Mouse (Mus musculus): ENCODE data around the gene H2-T24.
"Not testable (repeated sequence)": the region's sequence is repeated elsewhere in the genome, so short reads cannot be mapped to it uniquely, and the experiment has no call there.

Gene H2-T24

DNA sequence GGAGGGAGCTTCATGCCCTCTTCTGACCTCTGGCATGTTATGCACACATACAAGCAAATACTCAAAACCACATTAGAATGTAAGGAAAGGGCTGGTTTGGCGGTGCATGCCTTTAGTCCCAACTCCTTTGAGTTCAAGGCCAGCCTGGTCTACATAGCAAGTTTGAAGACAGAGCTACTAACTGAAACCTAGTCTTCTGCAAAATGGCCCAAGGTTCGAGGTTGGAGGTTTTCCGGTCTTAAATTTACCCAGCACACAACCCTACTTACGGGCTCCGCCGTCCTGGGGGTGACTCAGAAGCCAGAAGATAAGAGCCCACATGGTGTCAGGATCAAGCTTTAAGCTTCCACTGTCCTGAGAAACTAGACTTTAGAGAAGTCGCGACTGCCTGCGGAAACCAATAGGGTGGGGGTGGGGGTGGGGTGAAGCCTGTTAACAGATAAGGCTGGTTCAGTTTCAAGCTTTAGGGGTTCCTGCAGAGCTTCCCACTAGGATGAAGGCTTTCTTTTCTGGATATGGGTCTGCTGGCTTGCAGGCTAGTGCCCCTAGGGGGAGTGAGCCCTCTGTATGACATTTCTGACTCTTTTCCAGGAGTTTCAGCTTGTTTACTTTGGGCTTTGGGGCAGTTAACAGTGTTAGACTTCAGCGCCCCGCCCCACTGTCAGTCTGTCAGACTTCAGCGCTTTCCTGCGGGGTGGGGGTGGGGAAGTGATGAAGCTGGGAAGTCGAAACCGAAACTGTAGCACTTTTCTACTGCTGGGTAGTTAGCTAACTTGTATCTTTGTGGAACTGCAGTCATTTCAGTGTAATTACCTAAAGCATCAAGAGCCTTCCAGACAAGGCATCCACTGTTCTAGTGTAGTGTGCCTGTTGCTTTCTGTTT, at the start of gene H2-T24:
Gene H2-T24 (minus strand): TSS at position 370 of the 883 bp plus-strand sequence.
- DNase-seq (ENCODE audit: low spot score) = peak; percentile 63

DNA sequence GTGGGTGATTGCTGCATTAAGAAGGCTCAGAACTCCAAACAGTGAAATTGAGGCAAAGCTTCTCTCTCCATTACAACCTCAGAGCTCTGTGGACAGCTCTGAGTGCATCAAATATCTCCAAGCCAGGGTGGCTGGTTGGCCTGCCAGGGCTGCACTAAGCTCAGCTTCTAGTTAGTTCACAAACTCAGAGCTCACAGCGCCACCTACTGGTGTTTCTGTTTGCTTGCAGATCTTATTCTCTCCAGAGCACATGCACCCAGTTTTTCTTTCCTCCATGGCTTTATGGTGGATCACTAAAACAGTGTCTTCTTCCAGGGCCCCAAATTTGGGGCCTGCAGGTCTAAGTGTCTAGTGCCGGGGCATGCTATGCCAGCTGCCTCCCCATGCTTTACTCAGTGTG, 40.5 kb upstream of the H2-T24 start:
- peak; percentile 75 for DNase-seq (ENCODE audit: low spot score)

DNA sequence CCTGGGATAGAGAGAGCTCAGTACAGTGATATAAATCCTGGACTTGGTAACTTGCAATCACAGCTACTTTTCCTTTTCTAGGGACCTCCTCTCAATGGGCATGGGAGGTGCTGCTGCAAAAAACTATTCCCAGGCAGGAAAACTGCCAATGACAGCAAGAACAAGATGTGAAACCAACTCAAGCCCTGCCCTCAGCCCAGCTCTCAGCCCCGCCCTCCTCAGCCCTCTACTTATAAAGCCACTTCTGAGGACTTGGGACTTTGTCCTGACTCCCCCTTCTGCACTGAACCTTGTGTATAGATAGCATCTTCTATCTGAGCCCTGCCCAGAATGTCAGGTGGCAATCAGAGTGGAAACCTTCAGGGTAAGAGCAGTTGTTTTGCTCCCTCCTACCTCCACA, 38.0 kb upstream of the H2-T24 start, which contains the start of gene Gm11127:
Gene Gm11127 (minus strand): TSS at position 10 of the 400 bp plus-strand sequence.
- DNase-seq (ENCODE audit: low spot score) = not testable (repeated sequence)

DNA sequence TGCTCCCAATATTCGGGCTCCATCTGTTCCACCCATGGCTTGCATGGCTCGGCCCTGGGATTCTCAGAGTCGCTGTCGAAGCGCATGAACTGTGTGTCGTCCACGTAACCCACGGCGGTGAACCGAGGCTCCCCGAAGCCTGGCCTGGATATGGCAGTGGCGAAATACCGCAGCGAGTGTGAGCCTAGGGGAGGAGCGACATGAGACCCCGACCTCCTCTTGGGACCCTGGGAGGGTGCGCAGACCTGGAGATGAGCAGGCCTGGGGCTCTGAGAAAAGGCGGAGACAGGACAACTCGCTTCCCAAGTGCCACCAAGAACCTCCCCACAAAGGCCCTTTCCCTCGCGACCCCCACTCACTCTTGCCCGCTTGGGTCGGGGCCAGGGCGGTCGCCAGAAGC, 37.6 kb upstream of the H2-T24 start:
- DNase-seq (ENCODE audit: low spot score) = not testable (repeated sequence)

DNA sequence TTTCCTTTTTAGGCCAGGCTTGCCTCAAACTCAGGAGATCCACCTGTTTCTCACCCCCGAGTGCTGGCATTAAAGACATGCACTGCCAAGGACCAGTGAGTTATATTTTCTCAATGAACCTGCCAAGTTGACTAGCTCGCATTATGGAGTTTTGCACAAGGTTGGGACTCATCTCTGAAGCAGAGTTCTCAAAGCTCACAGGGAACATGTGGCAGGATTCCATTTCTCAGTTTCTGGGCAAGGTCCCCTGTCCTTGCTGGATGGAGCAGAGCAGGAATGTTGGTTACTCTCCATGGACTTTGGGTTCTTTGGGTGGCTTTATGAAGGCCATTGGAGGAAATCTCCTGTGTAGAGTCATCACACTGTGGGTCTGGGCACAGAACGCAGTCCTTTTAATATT, 22.9 kb upstream of the H2-T24 start:
- no peak for DNase-seq (ENCODE audit: low spot score)

DNA sequence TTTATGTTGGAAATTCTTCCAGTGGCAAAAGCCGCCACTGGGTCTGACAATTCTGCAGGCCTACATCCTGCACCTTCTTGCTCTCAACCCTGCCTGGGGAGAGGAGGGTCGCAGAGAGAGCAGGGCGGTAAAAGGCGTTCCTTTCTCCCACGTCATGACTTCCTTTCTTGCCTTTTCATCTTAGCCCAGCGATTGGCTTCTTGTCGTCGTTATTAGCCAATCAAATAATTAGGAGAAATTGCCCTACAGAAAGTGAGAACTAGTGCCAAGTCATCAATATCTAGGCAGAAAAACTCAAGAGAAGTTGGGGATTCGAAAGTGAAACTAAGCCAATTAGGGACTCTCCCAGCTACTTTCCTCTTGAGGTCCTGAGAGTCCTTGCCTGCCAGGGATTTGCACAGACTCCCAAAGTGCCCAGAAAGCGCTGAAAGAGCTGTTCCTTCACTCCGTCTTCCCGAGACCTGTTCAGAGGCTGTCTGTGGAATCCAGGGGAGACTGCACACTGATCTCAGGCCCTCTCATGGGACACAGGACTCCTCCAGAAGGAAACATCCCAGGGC, 22.3 kb upstream of the H2-T24 start, which contains the start of the genes H2-T22 and Gm6034:
Gene H2-T22 (minus strand): TSS at position 138 of the 560 bp plus-strand sequence.
Gene Gm6034 (plus strand): TSS at position 352 of the 560 bp plus-strand sequence.
- peak; percentile 60 for DNase-seq (ENCODE audit: low spot score)

DNA sequence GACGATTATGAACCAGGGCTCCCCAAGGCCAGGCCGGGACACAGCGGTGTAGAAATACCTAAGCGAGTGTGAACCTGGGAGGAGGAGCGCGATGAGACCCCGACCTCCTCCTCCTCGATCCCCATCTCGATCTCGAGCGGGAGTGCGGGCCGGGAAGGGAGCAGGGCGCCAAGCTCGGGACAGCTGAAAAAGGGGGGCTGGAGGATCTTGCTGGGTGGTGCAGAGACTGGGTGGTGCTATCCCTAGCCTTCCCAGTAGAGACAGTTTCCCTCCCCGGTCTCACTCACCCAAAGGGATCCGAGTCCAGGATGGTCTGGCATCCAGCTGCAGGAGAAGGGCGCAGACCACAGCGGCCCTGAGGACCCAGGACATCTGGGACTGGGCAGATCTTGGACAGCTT, 21.7 kb upstream of the H2-T24 start:
- DNase-seq (ENCODE audit: low spot score) = peak; percentile 32

DNA sequence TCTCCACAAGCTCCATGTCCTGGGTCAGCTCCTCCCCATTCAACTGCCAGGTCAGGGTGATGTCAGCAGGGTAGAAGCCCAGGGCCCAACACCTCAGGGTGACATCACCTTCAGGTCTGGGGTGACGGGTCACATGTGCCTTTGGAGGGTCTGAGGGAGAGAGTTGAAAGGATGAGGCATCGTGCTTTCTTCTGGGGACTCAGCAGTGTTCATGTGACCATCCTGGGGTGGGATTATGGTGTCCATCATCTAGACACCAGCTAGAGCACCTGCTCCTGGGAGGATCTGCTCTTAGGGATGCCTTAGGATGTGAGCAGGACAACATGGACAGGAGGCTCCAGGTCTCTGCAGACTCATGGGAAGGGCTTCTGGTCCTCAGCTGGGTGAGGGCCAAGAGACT, 20.2 kb upstream of the H2-T24 start:
- not testable (repeated sequence) for DNase-seq (ENCODE audit: low spot score)

DNA sequence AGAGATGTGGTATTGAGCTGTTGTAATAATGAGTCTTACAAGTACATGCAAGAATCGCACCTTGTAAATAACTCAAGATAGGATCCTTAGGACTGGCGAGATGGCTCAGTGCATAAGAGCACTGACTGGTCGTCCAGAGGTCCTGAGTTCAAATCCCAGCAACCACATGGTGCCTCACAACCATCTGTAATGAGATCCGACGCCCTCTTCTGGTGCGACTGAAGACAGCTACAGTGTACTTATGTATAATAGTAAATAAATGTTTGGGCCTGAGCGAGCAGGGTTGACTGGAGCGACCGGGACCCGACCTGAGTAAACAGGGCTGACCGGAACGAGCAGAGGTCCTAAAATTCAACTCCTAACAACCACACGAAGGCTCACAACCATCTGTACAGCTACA, 15.8 kb upstream of the H2-T24 start:
- DNase-seq (ENCODE audit: low spot score) = not testable (repeated sequence)

DNA sequence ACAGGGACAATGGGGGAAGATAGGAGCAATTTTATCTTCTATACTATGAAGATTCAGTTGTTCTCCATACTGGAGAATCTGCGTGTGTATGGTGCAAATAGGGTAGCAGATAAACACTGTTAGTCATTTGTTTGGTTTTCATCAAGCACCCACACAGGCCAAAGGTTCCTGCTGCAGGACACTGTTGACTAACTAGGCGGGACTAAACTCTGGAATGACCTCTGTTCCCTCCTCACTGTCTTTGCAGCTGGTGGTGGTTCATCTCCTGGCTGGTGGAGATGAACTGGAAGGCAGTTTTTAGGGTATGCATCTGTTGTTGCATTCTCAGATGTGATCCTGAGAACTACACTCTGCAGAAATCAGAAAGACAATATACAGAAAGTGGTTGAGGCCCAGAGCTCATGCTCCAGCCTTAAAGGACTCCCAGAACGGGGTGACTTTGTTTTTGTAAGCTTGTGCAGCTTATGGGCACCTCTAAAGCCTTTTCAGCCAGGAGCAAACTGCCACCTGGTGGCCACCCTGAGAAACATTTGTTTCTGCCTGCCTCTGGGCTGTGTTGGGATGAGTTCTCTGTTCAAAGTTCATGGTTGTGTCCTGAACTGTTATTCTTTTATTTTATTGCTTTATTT, 14.8 kb upstream of the H2-T24 start:
- DNase-seq (ENCODE audit: low spot score) = peak; percentile 57

DNA sequence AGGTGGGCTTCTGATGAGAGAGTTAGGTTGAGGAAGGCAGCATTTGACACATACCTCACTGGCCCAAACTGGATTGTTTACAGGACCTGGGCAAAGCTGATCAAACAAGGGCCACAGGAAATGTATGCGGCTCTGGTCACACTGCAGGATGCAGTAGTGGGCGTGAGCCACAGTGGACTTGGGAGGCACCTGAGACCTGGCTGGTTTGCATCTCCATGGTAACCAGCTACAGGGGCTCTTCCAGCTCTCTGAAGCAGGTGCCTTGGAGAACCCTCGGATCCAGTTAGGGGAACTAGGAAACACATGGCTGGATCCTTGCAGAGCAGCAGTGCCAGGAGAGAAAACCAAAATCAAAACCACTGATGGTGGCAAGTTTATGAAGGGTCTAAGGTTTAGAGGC, 14.2 kb upstream of the H2-T24 start:
- not testable (repeated sequence) for DNase-seq (ENCODE audit: low spot score)

DNA sequence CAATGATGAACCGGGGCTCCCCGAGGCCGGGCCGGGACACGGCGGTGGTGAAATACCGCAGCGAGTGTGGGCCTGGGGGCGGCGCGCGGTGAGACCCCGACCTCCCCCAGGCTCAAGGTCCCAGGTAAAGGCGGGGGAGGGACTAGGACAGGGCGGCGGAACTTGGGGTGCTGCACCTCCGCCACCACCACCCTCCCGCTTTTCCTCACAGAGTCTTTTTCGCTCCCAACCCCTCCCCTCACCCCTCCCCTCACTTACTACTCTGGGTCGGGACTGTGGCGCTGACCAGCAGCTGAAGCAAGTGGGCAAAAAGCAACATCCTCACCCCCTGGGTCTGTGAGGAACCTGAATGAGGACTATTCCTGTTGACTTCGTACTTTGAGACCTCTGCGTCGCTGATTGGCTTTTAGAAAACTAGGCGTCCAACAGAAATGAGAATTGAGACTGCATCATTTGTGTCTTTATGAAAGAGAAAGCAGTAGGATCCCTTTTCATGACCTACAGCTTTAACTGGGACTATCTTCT, 12.1 kb upstream of the H2-T24 start, which contains the start of gene H2-T23:
Gene H2-T23 (minus strand): TSS at position 505 of the 525 bp plus-strand sequence.
- peak; percentile 43 for DNase-seq (ENCODE audit: low spot score)

DNA sequence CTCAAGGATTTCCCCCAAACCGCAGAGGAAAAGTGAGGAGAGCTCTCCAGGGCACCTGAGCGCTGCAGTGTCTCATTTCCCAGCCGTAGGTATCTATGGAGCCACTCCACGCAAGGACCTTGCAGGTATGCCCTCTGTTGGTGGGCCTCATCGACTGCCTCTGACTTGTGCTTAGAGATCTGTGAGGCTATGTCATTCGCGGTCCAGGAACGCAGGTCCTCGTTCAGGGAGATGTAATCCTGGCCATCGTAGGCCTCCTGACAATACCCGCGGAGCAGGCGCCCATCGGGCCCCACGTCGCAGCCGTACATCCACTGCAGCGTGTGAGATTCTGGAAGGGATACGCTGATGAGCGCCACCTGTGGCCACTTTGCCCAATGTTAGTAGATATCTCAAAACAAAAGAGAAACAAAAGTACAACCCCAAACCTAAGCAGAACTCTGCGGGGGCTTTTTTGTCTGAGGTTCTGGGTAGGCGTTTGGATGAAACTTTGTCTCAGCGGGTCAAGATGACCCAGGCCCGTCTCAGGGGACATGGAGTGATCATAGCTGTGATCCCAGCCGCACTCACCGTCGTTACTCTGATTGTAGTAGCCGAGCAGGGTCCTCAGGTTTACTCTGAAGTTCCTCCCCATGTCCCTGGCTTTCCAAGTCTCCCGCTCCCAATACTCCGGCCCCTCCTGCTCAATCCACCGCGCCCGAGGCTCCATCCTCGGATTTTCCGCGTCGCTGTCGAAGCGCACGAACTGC, 11.4 kb upstream of the H2-T24 start:
- DNase-seq (ENCODE audit: low spot score) = peak; percentile 49

DNA sequence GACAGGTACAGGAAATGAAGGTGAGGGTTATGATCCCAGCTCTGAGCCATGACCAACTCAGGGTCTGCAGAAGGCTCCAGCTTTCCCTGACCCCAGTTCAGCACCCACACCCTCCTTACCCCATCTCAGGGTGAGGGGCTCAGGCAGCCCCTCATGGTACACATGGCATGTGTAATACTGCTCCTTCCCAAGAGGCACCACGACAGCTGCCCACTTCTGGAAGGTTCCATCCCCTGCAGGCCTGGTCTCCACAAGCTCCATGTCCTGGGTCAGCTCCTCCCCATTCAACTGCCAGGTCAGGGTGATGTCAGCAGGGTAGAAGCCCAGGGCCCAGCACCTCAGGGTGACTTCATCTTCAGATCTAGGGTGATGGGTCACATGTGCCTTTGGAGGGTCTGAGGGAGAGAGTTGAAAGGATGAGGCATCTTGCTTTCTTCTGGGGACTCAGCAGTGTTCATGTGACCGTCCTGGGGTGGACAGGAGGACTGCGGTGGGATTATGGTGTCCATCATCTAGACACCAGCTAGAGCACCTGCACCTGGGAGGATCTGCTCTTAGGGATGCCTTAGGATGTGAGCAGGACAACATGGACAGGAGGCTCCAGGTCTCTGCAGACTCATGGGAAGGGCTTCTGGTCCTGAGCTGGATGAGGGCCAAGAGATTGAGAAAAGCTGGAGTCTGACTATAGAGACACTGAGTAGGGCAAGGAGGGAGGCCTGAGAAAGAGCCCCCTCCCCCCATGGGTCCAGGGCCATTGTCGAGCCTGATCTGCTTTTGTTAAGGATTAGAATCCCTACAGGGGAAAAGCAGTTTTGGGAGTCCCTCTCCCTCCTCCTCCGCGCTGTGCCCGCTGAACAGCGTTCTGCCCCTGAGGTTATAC, 10.6 kb upstream of the H2-T24 start:
- not testable (repeated sequence) for DNase-seq (ENCODE audit: low spot score)

DNA sequence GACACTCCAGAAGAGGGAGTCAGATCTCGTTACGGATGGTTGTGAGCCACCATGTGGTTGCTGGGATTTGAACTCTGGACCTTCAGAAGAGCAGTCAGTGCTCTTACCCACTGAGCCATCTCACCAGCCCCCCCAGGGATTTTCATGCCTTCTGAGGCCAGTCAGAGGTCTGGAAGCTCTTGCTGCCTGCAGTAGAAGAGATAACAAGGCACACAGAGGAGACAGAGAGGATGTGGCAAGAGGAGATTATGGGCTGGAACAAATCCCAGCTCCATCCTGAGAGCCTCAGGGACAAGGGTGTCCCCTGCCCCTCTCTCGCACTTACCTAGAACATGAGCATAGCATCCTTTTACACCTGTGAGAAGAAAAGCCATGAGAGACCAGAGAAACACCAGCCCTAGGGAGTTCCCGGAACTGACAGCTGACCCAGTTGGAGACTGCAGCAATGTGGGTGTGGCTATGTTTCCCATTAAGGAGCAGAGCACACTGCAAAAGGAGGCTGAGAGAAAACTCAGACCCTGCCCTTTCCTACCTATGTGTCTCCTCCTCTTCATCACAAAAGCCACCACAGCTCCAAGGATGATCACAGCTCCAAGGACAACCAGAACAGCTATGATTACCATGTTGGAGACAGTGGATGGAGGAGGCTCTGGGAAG, 9.8 kb upstream of the H2-T24 start:
- not testable (repeated sequence) for DNase-seq (ENCODE audit: low spot score)

DNA sequence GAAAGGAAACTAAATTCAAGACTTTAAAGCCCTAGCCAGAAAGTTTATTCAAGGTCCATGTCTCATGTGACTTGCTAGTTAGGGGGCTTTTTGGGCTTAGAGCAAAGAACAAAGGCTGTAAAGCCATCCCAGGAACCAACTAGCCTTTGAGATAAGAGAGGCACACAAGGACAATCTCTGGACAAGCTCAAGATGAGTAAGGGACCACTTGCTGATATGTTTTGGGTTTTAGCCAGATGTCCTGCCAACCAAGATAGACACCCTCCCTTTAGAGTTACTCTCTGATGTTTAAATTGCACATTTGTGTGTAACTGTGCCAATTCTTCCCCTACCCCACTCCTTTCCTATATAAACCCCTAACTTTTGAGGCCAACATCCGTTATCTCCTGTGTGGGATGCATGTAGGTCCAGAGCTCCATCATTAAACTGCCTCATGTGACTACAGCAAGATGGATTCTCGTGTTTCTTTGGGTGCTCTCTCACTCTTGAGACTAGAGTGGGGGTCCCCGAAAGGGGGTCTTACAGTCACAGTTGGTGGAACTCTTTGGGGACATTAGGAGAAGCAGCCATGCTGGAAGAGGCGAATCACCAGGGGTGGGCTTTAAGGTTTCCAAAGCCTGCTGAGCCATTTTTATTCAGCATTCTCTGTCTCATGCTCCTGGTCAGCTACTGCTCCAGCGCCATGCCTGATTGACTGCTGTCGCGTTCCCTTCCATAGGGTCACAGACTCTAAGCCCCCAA, 8.7 kb upstream of the H2-T24 start:
- DNase-seq (ENCODE audit: low spot score) = no peak

DNA sequence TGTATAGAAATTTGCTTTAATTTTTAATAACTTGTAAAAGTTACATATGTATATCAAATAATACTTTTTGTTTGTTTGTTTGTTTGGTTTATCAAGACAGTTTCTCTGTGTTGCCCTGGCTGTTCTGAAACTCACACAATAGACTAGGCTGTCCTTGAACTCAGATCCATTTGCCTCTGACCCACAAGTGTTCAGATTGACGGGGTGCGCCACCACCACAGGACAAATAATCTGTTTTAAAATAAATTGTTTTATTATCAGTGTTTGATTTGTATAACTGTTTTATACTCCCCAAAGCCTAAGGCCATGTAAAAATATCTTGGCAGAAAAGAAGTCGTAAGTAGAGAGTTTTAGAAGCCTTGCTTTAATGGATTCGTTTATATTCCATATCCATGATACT, 7.3 kb upstream of the H2-T24 start:
- no peak for DNase-seq (ENCODE audit: low spot score)

DNA sequence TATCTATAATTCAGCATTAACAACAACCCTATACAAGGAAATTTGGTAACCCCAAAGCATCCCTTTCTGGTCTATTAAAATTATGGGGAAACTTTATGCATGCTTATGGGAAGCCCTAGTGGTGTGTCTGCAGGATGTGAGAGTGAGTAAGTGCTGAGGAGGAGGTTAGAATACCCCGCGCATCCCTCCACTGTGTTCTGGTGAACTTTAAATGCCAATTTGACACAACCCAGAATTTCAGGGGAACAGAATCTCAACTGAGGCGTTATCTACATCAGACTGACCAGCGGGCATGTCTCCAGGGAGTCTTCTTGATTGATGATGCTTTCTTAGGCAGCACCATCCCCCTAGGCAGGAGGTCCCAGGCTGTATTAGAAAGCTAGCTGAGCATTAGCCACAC, 5.5 kb upstream of the H2-T24 start:
- DNase-seq (ENCODE audit: low spot score) = no peak

DNA sequence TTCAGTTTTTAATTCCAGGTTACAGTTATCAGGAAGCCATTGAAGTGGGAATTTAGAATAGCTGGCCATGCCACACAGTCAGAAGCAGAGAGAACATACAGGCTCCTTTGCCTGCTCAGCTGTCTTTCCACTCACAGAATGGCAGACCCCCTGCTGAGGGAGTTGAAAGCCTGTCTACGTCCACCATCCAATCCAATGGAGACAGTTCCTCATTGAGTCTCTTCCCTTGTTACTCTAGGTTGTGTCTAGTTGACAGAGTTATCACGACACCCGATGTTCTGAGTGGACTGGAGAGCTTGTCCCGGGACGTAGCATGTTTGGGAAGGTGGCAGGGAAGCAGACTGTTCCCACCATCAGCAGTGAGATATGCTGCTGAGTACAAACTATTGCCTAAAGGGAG, 4.8 kb upstream of the H2-T24 start:
- no peak for DNase-seq (ENCODE audit: low spot score)

Measured in ovary, postnatal 36 days (tissue).